Mouse (Mus musculus): ENCODE data around the gene Pax6.

DNA sequence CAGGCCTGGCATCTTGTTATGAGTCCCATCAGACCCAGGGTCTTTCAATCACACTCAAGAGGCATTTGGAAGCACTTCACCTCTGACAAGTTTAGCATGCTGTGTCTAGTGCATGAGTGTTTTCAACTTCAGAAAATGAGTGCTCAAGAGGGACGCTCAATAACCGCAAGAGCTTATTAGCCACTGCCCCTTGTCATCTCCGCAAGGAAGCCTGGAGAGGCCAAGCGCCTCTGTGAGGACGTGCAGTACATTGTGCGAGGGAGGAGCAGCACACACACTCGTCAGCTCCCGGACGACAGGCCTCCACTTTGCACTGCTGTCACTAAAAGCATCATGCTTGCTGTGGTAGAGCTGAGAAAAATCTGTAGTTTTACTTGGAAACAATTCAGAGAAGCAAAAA, 58.0 kb downstream of the Pax6 start:
- TF ChIP-seq GATA1 (IDR thresholded peaks at IDR 0.05; ENCODE audit: borderline replicate concordance, low read length) (no peak), CTCF (IDR thresholded peaks at IDR 0.05; ENCODE audit: low read depth, low read length) (no peak), POLR2AphosphoS5 (IDR thresholded peaks at IDR 0.05; ENCODE audit: insufficient replicate concordance, low read depth, low read length) (no peak), TAL1 (conservative IDR thresholded peaks at IDR 0.05; ENCODE audit: low read depth, low read length) (no peak)

Measured in G1E (cell line).